Comparison of ENCODE assay signal across 30 mouse cellular contexts in the genomic region with DNA sequence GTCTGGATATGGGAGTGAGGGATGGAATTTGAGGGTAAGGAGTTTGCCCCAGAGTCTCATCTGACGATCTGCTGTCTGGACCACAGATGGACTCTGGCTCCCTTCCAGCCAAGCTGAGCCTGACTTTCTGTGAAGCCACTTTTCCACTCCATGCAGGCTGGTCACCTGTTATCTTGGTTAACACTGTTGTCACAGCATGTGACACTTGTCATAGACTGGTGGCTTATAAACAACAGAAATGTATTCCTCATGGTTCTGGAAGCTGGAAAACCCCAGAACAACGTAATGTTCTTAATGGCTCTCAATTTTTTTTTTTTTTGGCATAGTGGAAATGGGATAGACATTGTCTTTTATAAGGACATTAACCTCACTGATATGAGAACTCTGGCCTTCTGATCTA. TPM values are rescaled to one million over a fixed set of nuclear protein-coding genes. Genes with fewer than 3 reads are reported as not detected.
DNase-seq lines count a peak whose midpoint lies in the region; ATAC-seq and TF ChIP-seq lines count a peak whose summit lies in the region.
"Had no signal": no experiment of that assay in that cellular context is flagged by ENCODE, and none has a peak within 500 bp of the region (broad histone marks: within the 10 kb centered on the region; RNA-seq: fewer than 3 reads in every experiment).

No protein-coding gene starts in this region.

- DNase-seq in cerebellum, postnatal 10 days: peak; percentile 16 to 23
- DNase-seq in cerebellum, adult 2 months: no peak
- no peak for DNase-seq in MEL (ENCODE audit: low read depth, low spot score)
- DNase-seq in limb, embryonic 10.5 days (ENCODE audit: low spot score): peak; percentile 14
- DNase-seq in left cerebral cortex, adult 18-20 months (ENCODE audit: low spot score in 2 of 2): no peak
- DNase-seq: adrenal gland, adult 8-10 months; adrenal gland, postnatal 14 days; adrenal gland, postnatal 36 days; B cell, adult 2 months; cerebellum, adult 11-12 months; cerebellum, adult 8-10 months; cerebellum, adult 9-11 months; cerebellum, postnatal 25 days had no signal

- TF ChIP-seq POLR2A in cerebellum, adult 2 months (IDR thresholded peaks at IDR 0.05; ENCODE audit: borderline replicate concordance, insufficient read depth, low read length): no peak
- TF ChIP-seq POLR2A in MEL (IDR thresholded peaks at IDR 0.05; ENCODE audit: control insufficient read depth in 1 of 2, insufficient read depth in 1 of 2, low read depth in 1 of 2, low read length in 2 of 2, poor library complexity in 1 of 2): no peak

- peaks cover 0 to 15% of the 10 kb centered on the region in 2 experiments; a peak in 2 of 4 replicates for H3K36me3 ChIP-seq in MEL (ENCODE audit: control insufficient read depth in 1 of 2, insufficient read depth in 2 of 2, low read length in 2 of 2)
- H3K36me3 ChIP-seq in limb, embryonic 10.5 days: no peaks in the 10 kb centered on the region
- H3K36me3 ChIP-seq: embryonic facial prominence, embryonic 10.5 days; embryonic facial prominence, embryonic 12.5 days; forebrain, embryonic 10.5 days; forebrain, embryonic 12.5 days; G1E had no signal

- TF ChIP-seq CTCF in cerebellum, adult 2 months (IDR thresholded peaks at IDR 0.05; ENCODE audit: borderline replicate concordance, insufficient read depth, low read depth, low read length): no peak
- 0 out of 6 replicates have a peak, but pooled peaks of 1 of the 3 experiments have one; percentile 10 for TF ChIP-seq CTCF in MEL (IDR thresholded peaks at IDR 0.05 in 2 of 3, conservative IDR thresholded peaks at IDR 0.05 in 1 of 3; ENCODE audit: control insufficient read depth in 1 of 3, insufficient read depth in 1 of 3, low read depth in 2 of 3, low read length in 3 of 3, poor library complexity in 1 of 3, severe bottlenecking in 1 of 3)

- no peaks in the 10 kb centered on the region for H3K79me2 ChIP-seq in MEL (ENCODE audit: control insufficient read depth, insufficient read depth, low read length, poor library complexity)

- H3K4me3 ChIP-seq in cerebellum, adult 2 months (replicated peaks; ENCODE audit: insufficient read depth, low read depth, low read length): no peak overlapping the region
- peak overlapping the region in 1 of 2 experiments; percentile 31; a peak in 2 of 4 replicates for H3K4me3 ChIP-seq in MEL (ENCODE audit: control insufficient read depth in 1 of 2, insufficient read depth in 1 of 2, low read depth in 2 of 2, low read length in 2 of 2)
- no peak overlapping the region for H3K4me3 ChIP-seq in limb, embryonic 10.5 days
- H3K4me3 ChIP-seq: embryonic facial prominence, embryonic 10.5 days; embryonic facial prominence, embryonic 12.5 days; erythroblast, embryonic 14.5 days; forebrain, embryonic 10.5 days; forebrain, embryonic 12.5 days had no signal

- no peak for TF ChIP-seq RAD21 in MEL (IDR thresholded peaks at IDR 0.05; ENCODE audit: low read depth, low read length)

- H3K9me3 ChIP-seq in MEL (replicated peaks; ENCODE audit: insufficient read depth, low read length): no peaks in the 10 kb centered on the region
- no peaks in the 10 kb centered on the region for H3K9me3 ChIP-seq in limb, embryonic 10.5 days (replicated peaks)
- H3K9me3 ChIP-seq: embryonic facial prominence, embryonic 10.5 days; embryonic facial prominence, embryonic 12.5 days; forebrain, embryonic 10.5 days; forebrain, embryonic 12.5 days; G1E had no signal

- TF ChIP-seq EP300 in MEL (IDR thresholded peaks at IDR 0.05; ENCODE audit: low read depth in 1 of 2, low read length in 2 of 2): peak in 1 of 2 experiments; percentile 30; a peak in 2 of 4 replicates

- no peaks in the 10 kb centered on the region for H3K27me3 ChIP-seq in cerebellum, adult 2 months (ENCODE audit: control insufficient read depth, insufficient read depth, low read length)
- H3K27me3 ChIP-seq in MEL (ENCODE audit: control insufficient read depth in 1 of 2, insufficient read depth in 2 of 2, low read length in 2 of 2): no peaks in the 10 kb centered on the region; a peak in 1 of 4 replicates
- H3K27me3 ChIP-seq in limb, embryonic 10.5 days (ENCODE audit: low read depth, poor library complexity, severe bottlenecking): no peaks in the 10 kb centered on the region
- H3K27me3 ChIP-seq: embryonic facial prominence, embryonic 12.5 days; forebrain, embryonic 12.5 days had no signal

- ATAC-seq in erythroblast, adult 5-6 weeks (replicated peaks; ENCODE audit: low FRiP score, poor library complexity, severe bottlenecking): no peak
- ATAC-seq: activated CD4-positive, CD25-positive, alpha-beta regulatory T cell, adult 4 months; CD4-positive, CD25-positive, alpha-beta regulatory T cell, adult 4 months; forebrain, embryonic 14.5 days; forebrain, embryonic 16.5 days; Patski had no signal

- H3K27ac ChIP-seq in cerebellum, adult 2 months (ENCODE audit: insufficient read depth, low read length): no peak overlapping the region
- H3K27ac ChIP-seq in MEL (ENCODE audit: control insufficient read depth, low read depth, low read length): peak overlapping the region; percentile 76
- no peak overlapping the region for H3K27ac ChIP-seq in limb, embryonic 10.5 days
- H3K27ac ChIP-seq: embryonic facial prominence, embryonic 10.5 days; embryonic facial prominence, embryonic 12.5 days; forebrain, embryonic 10.5 days; forebrain, embryonic 12.5 days had no signal

- H3K4me1 ChIP-seq in cerebellum, adult 2 months (ENCODE audit: control insufficient read depth, insufficient read depth, low read length): no peaks in the 10 kb centered on the region
- H3K4me1 ChIP-seq in MEL (ENCODE audit: control insufficient read depth in 1 of 2, insufficient read depth in 2 of 2, low read length in 2 of 2): peaks cover 18 to 30% of the 10 kb centered on the region in 2 experiments
- H3K4me1 ChIP-seq in limb, embryonic 10.5 days: no peaks in the 10 kb centered on the region
- H3K4me1 ChIP-seq: embryonic facial prominence, embryonic 10.5 days; embryonic facial prominence, embryonic 12.5 days; forebrain, embryonic 10.5 days; forebrain, embryonic 12.5 days had no signal

- no peak overlapping the region for H3K9ac ChIP-seq in MEL (ENCODE audit: control insufficient read depth, low read depth, low read length, poor library complexity, severe bottlenecking)
- H3K9ac ChIP-seq: embryonic facial prominence, embryonic 12.5 days; forebrain, embryonic 12.5 days had no signal

- 51% methylated on average over 2 of the region's 2 CpGs for WGBS in cerebellum, adult 2 months
- 96% methylated on average over 2 of the region's 2 CpGs for WGBS in limb, embryonic 10.5 days

TF ChIP-seq in MEL, 35 proteins besides CTCF, POLR2A, EP300 and RAD21:
- TF ChIP-seq ZNF384 (IDR thresholded peaks at IDR 0.05; ENCODE audit: low read depth, low read length) (peak; percentile 44; the same call in 1 of the 2 replicates), USF1 (IDR thresholded peaks at IDR 0.05; ENCODE audit: low read depth, low read length) (peak; percentile 62; the same call in 1 of the 2 replicates), ETS1 (IDR thresholded peaks at IDR 0.05; ENCODE audit: low read depth, low read length) (0 out of 2 replicates have a peak, but pooled peaks have one; percentile 12), MXI1 (IDR thresholded peaks at IDR 0.05; ENCODE audit: low read depth, low read length) (peak; percentile 66; the same call in 1 of the 2 replicates), ZKSCAN1 (IDR thresholded peaks at IDR 0.05; ENCODE audit: low read depth, low read length) (no peak)

RNA-seq across cellular contexts. Expression of gene Olfr282, which starts 21.4 kb away (rescaled TPM):
- polyA plus RNA-seq in cerebellum, adult 2 months (2012; rRNA removed): not detected in 2 replicates
- not detected in 2 replicates for total RNA-seq in MEL (2012; rRNA removed)
- polyA plus RNA-seq in MEL (2012; ENCODE audit: insufficient read depth in 1 of 2, insufficient read length in 2 of 2, low read depth in 1 of 2, low replicate concordance in 2 of 2, missing spikeins in 1 of 2): under 1 TPM in 1 of 2 experiments, not detected in 1; 0.18 TPM
- not detected in 2 replicates for polyA plus RNA-seq in limb, embryonic 10.5 days (2016; fragmentation: Nextera tagmentation; extraction: Ambion mirVana)
- total RNA-seq in erythroblast, adult 5-6 weeks (2015; ENCODE audit: low replicate concordance): not detected in 2 replicates
- total RNA-seq in erythroblast, adult 5-6 weeks (2017; ENCODE audit: low replicate concordance): not detected in 2 replicates
- not detected for total RNA-seq in left cerebral cortex, adult 18-20 months (2021)
- total RNA-seq: adrenal gland, adult 18-20 months; adrenal gland, adult 8-10 months; adrenal gland, postnatal 14 days; adrenal gland, postnatal 36 days; CH12.LX; G1E had no signal
- polyA plus RNA-seq: activated CD4-positive, CD25-positive, alpha-beta regulatory T cell, adult 4 months; CD4-positive, CD25-positive, alpha-beta regulatory T cell, adult 4 months; cortical plate, adult 2 months; embryonic facial prominence, embryonic 10.5 days; embryonic facial prominence, embryonic 12.5 days; embryonic facial prominence, embryonic 14.5 days; erythroblast, embryonic 14.5 days; forebrain, embryonic 10.5 days; forebrain, embryonic 12.5 days; forebrain, embryonic 14.5 days; forebrain, embryonic 16.5 days; frontal cortex, adult 2 months; G1E; Patski had no signal

RNA-seq across cellular contexts. Expression of gene Olfr283, which starts 28.9 kb away (rescaled TPM):
- not detected in 2 replicates for polyA plus RNA-seq in cerebellum, adult 2 months (2012; rRNA removed)
- total RNA-seq in MEL (2012; rRNA removed): 0.20 and 0.46 TPM in 2 replicates
- polyA plus RNA-seq in MEL (2012; ENCODE audit: insufficient read depth in 1 of 2, insufficient read length in 2 of 2, low read depth in 1 of 2, low replicate concordance in 2 of 2, missing spikeins in 1 of 2): under 1 TPM in 1 of 2 experiments, not detected in 1; 0.11 TPM
- polyA plus RNA-seq in limb, embryonic 10.5 days (2016; fragmentation: Nextera tagmentation; extraction: Ambion mirVana): not detected in 2 replicates
- total RNA-seq in erythroblast, adult 5-6 weeks (2015; ENCODE audit: low replicate concordance): not detected in 2 replicates
- not detected in 2 replicates for total RNA-seq in erythroblast, adult 5-6 weeks (2017; ENCODE audit: low replicate concordance)
- total RNA-seq in left cerebral cortex, adult 18-20 months (2021): not detected
- total RNA-seq: adrenal gland, adult 18-20 months; adrenal gland, adult 8-10 months; adrenal gland, postnatal 14 days; adrenal gland, postnatal 36 days; CH12.LX; G1E had no signal
- polyA plus RNA-seq: activated CD4-positive, CD25-positive, alpha-beta regulatory T cell, adult 4 months; CD4-positive, CD25-positive, alpha-beta regulatory T cell, adult 4 months; embryonic facial prominence, embryonic 10.5 days; embryonic facial prominence, embryonic 14.5 days; erythroblast, embryonic 14.5 days; forebrain, embryonic 10.5 days; forebrain, embryonic 14.5 days; forebrain, embryonic 16.5 days; G1E; Patski had no signal

RNA-seq across cellular contexts. Expression of gene Olfr281, which starts 42.8 kb away (rescaled TPM):
- polyA plus RNA-seq in cerebellum, adult 2 months (2012; rRNA removed): not detected in 2 replicates
- 0.08 TPM in 1 of 2 replicates, not detected in the other for total RNA-seq in MEL (2012; rRNA removed)
- under 1 TPM in 1 of 2 experiments, not detected in 1; 0.40 TPM for polyA plus RNA-seq in MEL (2012; ENCODE audit: insufficient read depth in 1 of 2, insufficient read length in 2 of 2, low read depth in 1 of 2, low replicate concordance in 2 of 2, missing spikeins in 1 of 2)
- polyA plus RNA-seq in limb, embryonic 10.5 days (2016; fragmentation: Nextera tagmentation; extraction: Ambion mirVana): not detected in 2 replicates
- not detected in 2 replicates for total RNA-seq in erythroblast, adult 5-6 weeks (2015; ENCODE audit: low replicate concordance)
- not detected in 2 replicates for total RNA-seq in erythroblast, adult 5-6 weeks (2017; ENCODE audit: low replicate concordance)
- not detected for total RNA-seq in left cerebral cortex, adult 18-20 months (2021)
- total RNA-seq: adrenal gland, adult 18-20 months; adrenal gland, adult 8-10 months; adrenal gland, postnatal 14 days; adrenal gland, postnatal 36 days; CH12.LX had no signal
- polyA plus RNA-seq: activated CD4-positive, CD25-positive, alpha-beta regulatory T cell, adult 4 months; CD4-positive, CD25-positive, alpha-beta regulatory T cell, adult 4 months; cortical plate, adult 2 months; embryonic facial prominence, embryonic 10.5 days; forebrain, embryonic 10.5 days; forebrain, embryonic 14.5 days; forebrain, embryonic 16.5 days; G1E; Patski had no signal

Comparison
In these comparisons a context has a peak if more than half of its experiments do, and no peak if none do; other contexts are left out.
1. DNase-seq: peak in cerebellum, postnatal 10 days (2 of 2) and limb, embryonic 10.5 days (single experiment); none in cerebellum, adult 2 months (0 of 2), MEL (single experiment) and left cerebral cortex, adult 18-20 months (0 of 2).